Mouse (Mus musculus): ENCODE data around the gene Eif2ak3. TPM values are rescaled to one million over a fixed set of nuclear protein-coding genes. Genes with fewer than 3 reads are reported as not detected.
"Not testable (repeated sequence)": the region's sequence is repeated elsewhere in the genome, so short reads cannot be mapped to it uniquely, and the experiment has no call there.

The Eif2ak3 gene
- polyA plus RNA-seq, 1 experiment from 2014 or later, result 14.8 TPM

DNA sequence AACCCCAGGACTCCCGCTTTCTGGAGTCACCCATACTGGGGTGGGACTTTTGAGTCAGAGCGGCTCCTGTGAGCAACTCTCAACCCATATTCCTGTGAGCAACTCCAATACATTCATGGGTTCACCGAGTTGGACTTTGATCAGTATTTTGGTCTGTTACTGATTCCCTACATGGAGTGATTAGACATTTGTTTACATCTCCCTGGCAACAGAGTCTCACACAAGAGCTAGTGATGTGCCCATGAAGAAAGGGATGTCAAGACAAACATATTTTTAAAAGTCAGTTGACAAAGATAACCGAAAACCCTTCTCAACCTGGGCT, 29.7 kb upstream of the Eif2ak3 start:
- no peak overlapping the region for H3K9ac ChIP-seq

GRCm38 (mm10) chr6:70815471-70815870, 28.8 kb upstream of the Eif2ak3 start:
- H3K4me1 ChIP-seq, result no peaks in the 10 kb centered on the region
- H3K4me2 ChIP-seq, result no peak overlapping the region
- H3K27ac ChIP-seq, result no peak overlapping the region
- ATAC-seq (ENCODE audit: low FRiP score), result no peak
- H3K36me3 ChIP-seq (replicated peaks), result no peaks in the 10 kb centered on the region
- no peaks in the 10 kb centered on the region for H3K27me3 ChIP-seq
- H3K4me3 ChIP-seq (replicated peaks), result no peak overlapping the region
- no peak overlapping the region for H3K9ac ChIP-seq
- 92% methylated on average over 8 of the region's 8 CpGs for WGBS
- no peaks in the 10 kb centered on the region for H3K9me3 ChIP-seq

More for the DNA sequence above, 29.7 kb upstream of the Eif2ak3 start:
- no peaks in the 10 kb centered on the region for H3K36me3 ChIP-seq (replicated peaks)
- no peaks in the 10 kb centered on the region for H3K9me3 ChIP-seq
- 92% methylated on average over 4 of the region's 4 CpGs for WGBS
- H3K27ac ChIP-seq, result no peak overlapping the region
- no peaks in the 10 kb centered on the region for H3K27me3 ChIP-seq
- no peaks in the 10 kb centered on the region for H3K4me1 ChIP-seq
- H3K4me2 ChIP-seq, result no peak overlapping the region
- no peak overlapping the region for H3K4me3 ChIP-seq (replicated peaks)
- no peak for ATAC-seq (ENCODE audit: low FRiP score)

GRCm38 (mm10) chr6:70821566-70821965, 22.7 kb upstream of the Eif2ak3 start:
- no peak overlapping the region for H3K9ac ChIP-seq
- no peaks in the 10 kb centered on the region for H3K36me3 ChIP-seq (replicated peaks)
- ATAC-seq (ENCODE audit: low FRiP score), result no peak
- no peak overlapping the region for H3K4me2 ChIP-seq
- WGBS, result 66% methylated on average over 2 of the region's 2 CpGs
- no peaks in the 10 kb centered on the region for H3K27me3 ChIP-seq
- 0 out of 2 replicates have a peak, but pooled peaks cover 5% of the 10 kb centered on the region for H3K4me1 ChIP-seq
- H3K9me3 ChIP-seq, result no peaks in the 10 kb centered on the region
- no peak overlapping the region for H3K27ac ChIP-seq
- H3K4me3 ChIP-seq (replicated peaks), result no peak overlapping the region

DNA sequence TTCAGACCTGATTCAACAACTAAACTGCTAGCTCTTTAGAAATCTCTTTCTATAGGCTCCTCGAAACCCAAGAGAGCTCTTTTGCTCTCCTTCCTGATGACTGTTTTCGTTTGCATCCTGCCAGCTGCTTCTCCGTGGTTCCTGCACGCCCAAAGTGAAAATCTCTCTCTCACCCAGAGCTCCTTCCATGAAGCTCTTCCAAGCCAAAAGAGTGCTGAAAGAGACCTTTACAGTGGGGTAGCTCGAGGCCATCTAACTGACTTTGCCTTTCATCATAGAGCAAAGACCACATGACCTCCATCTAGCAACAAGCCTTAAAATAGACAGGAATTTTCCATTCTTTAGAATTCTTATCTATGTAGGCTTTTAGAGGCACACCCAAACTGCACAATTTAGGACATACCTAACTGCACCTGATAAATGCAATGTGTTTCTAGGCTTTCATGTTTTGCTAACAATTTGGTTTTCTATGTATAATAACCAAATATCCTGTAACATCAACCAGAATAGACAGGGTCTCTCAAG, 21.9 kb upstream of the Eif2ak3 start:
- Histone ChIP-seq H3K4me3 (replicated peaks) (no peak overlapping the region), H3K9me3 (no peaks in the 10 kb centered on the region), H3K4me1 (0 out of 2 replicates have a peak, but pooled peaks cover 5% of the 10 kb centered on the region), H3K27me3 (no peaks in the 10 kb centered on the region), H3K27ac (no peak overlapping the region), H3K36me3 (replicated peaks) (no peaks in the 10 kb centered on the region), H3K9ac (no peak overlapping the region), H3K4me2 (no peak overlapping the region)
- no peak for ATAC-seq (ENCODE audit: low FRiP score)
- 78% methylated on average over 5 of the region's 5 CpGs for WGBS

DNA sequence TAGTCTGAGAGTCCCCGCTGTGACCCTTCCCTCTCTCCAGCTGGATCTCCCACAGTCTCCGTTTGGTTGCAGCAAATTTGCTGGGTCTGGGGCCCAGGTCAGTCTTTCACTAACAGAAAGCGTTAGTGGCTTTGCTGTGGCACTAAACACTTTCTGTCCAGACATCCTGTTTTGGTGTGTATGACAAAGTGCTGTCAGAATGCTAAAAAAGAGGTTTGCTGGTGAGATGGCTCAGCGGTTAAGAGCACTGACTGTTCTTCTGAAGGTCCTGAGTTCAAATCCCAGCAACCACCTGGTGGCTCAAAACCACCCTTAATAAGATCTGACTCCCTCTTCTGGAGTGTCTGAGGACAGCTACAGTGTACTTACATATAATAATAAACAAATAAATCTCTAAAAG, 21.0 kb upstream of the Eif2ak3 start:
- H3K4me3 ChIP-seq (replicated peaks); H3K4me2 ChIP-seq; H3K4me1 ChIP-seq; H3K36me3 ChIP-seq (replicated peaks); ATAC-seq (ENCODE audit: low FRiP score); H3K9ac ChIP-seq; H3K27me3 ChIP-seq; H3K27ac ChIP-seq; H3K9me3 ChIP-seq: not testable (repeated sequence)
- WGBS, result 68% methylated on average over 4 of the region's 4 CpGs

DNA sequence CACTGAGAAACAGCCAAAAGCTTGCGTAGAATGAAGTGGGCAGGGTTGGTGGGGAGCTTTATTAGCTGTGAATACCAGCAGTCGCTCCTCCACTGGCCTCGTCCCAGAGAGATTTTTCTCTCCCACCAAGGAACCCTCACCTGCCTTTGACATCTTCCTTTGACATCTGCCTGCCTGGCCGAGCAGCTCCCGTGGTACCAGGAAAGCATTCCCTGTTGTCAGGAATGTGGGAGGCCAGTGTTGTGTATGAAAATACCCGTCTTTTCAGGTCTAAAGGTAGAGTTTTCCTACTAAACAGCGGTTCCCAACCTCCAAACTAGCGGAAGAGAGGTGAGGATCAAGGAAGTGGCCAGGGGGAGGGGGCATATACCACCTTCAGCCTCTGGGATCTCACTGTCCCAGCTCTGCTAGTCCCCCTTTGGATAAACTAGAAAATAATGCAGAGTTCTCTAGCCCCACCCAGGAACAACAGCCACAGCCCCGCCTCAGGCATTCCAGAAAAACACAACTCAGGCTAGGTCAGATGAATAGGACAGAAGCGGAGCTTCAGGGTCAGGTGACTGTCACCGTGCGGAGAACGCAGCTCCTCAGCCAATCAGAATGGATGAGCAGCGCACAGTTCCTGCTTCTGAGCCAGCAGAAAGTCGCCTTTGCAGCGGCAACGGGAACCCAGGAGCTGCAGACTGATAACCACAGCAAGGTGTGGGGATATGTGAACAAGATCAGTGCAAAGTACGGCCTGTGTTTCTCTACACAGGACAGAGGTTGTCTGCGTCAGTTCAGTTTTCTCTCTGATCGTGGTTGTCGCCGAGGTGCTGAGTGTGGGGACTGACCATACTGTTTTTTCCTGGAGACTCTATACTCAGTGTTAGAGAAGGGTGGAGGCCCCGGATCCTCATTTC, 20.0 kb upstream of the Eif2ak3 start:
- peak; percentile 96 for ATAC-seq (ENCODE audit: low FRiP score)
- WGBS, result 11% methylated on average over 23 of the region's 23 CpGs
- Histone ChIP-seq H3K36me3 (replicated peaks) (no peaks in the 10 kb centered on the region), H3K4me1 (0 out of 2 replicates have a peak, but pooled peaks cover 5% of the 10 kb centered on the region), H3K27me3 (no peaks in the 10 kb centered on the region), H3K9ac (peak overlapping the region; percentile 47), H3K4me3 (replicated peaks) (peak overlapping the region; percentile 43), H3K27ac (0 out of 2 replicates have a peak overlapping the region, but pooled peaks have one; percentile 14), H3K9me3 (no peaks in the 10 kb centered on the region), H3K4me2 (peak overlapping the region; percentile 73)

- no peak for ATAC-seq (ENCODE audit: low FRiP score)
- no peaks in the 10 kb centered on the region for H3K27me3 ChIP-seq
- no peaks in the 10 kb centered on the region for H3K36me3 ChIP-seq (replicated peaks)
- peak overlapping the region; percentile 73 for H3K4me2 ChIP-seq
- H3K9me3 ChIP-seq, result no peaks in the 10 kb centered on the region
- H3K27ac ChIP-seq, result no peak overlapping the region
- H3K4me1 ChIP-seq, result 0 out of 2 replicates have a peak, but pooled peaks cover 5% of the 10 kb centered on the region
- WGBS, result 47% methylated on average over 4 of the region's 4 CpGs
- H3K4me3 ChIP-seq (replicated peaks), result peak overlapping the region; percentile 43
- H3K9ac ChIP-seq, result 0 out of 2 replicates have a peak overlapping the region, but pooled peaks have one; percentile 47
These were observed 19.4 kb upstream of the Eif2ak3 start for GRCm38 (mm10) chr6:70824987-70825337.

DNA sequence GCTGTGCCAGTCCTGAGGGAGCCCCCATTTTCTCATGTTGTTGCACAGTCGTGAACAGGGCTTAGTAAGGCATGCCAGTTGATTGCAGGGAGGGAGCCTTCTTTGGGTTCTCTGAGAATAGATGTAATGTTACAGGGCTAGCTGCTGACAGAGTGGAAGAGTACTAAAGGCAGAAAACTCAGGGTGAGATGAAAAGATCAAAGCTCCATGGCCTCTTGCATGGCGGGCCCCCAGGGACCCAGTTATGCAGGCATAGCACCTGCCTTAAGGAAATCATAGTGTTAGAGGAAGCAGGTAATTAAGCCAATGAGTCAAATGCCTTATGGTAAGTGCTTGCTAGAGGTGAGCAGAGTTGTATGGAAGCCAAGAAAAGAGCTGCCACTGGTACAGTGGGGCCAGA, 14.9 kb upstream of the Eif2ak3 start:
- no peak for ATAC-seq (ENCODE audit: low FRiP score)
- H3K27ac ChIP-seq, result no peak overlapping the region
- no peak overlapping the region for H3K9ac ChIP-seq
- H3K4me3 ChIP-seq (replicated peaks), result no peak overlapping the region
- no peaks in the 10 kb centered on the region for H3K9me3 ChIP-seq
- H3K4me2 ChIP-seq, result no peak overlapping the region
- H3K4me1 ChIP-seq, result 0 out of 2 replicates have a peak, but pooled peaks cover 5% of the 10 kb centered on the region
- H3K36me3 ChIP-seq (replicated peaks), result no peaks in the 10 kb centered on the region
- H3K27me3 ChIP-seq, result no peaks in the 10 kb centered on the region
- 68% methylated on average over 2 of the region's 2 CpGs for WGBS

DNA sequence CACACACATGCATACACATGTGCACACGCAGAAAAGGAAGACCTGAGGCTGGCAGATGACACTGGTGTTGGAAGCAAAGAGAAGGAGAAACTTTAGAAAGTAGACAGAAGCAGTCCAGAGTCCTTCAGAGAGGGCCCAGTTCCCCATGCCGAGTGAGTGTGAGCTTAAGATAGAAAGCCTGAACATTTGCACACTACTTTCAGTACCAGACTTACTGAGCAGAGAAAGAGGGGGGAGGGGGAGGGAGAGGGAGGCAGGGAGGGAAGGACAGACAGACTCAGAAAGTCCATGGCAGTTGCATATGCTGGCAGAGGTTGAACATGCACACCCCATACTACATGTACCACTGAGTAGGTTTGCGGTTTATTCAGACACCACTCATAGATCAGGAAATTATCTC, 13.8 kb upstream of the Eif2ak3 start:
- Histone ChIP-seq H3K9me3 (no peaks in the 10 kb centered on the region), H3K4me1 (no peaks in the 10 kb centered on the region), H3K36me3 (replicated peaks) (no peaks in the 10 kb centered on the region), H3K9ac (no peak overlapping the region), H3K27ac (no peak overlapping the region), H3K4me2 (no peak overlapping the region), H3K27me3 (no peaks in the 10 kb centered on the region), H3K4me3 (replicated peaks) (no peak overlapping the region)
- WGBS, result 87% methylated on average over 3 of the region's 3 CpGs
- ATAC-seq (ENCODE audit: low FRiP score), result no peak

- ATAC-seq (ENCODE audit: low FRiP score), result no peak
- Histone ChIP-seq H3K4me1 (no peaks in the 10 kb centered on the region), H3K9me3 (no peaks in the 10 kb centered on the region), H3K36me3 (replicated peaks) (no peaks in the 10 kb centered on the region), H3K4me3 (replicated peaks) (no peak overlapping the region), H3K4me2 (no peak overlapping the region), H3K9ac (no peak overlapping the region), H3K27ac (no peak overlapping the region), H3K27me3 (no peaks in the 10 kb centered on the region)
- WGBS, result 84% methylated on average over 10 of the region's 10 CpGs
These were observed 13.0 kb upstream of the Eif2ak3 start for GRCm38 (mm10) chr6:70831179-70831839.

- no peak overlapping the region for H3K4me3 ChIP-seq (replicated peaks)
- no peaks in the 10 kb centered on the region for H3K36me3 ChIP-seq (replicated peaks)
- no peak for ATAC-seq (ENCODE audit: low FRiP score)
- H3K27me3 ChIP-seq, result no peaks in the 10 kb centered on the region
- H3K4me2 ChIP-seq, result no peak overlapping the region
- H3K9me3 ChIP-seq, result no peaks in the 10 kb centered on the region
- H3K27ac ChIP-seq, result no peak overlapping the region
- H3K9ac ChIP-seq, result no peak overlapping the region
- H3K4me1 ChIP-seq, result no peaks in the 10 kb centered on the region
- 85% methylated on average over 2 of the region's 2 CpGs for WGBS
These were observed 7.0 kb upstream of the Eif2ak3 start for GRCm38 (mm10) chr6:70837297-70837696.

DNA sequence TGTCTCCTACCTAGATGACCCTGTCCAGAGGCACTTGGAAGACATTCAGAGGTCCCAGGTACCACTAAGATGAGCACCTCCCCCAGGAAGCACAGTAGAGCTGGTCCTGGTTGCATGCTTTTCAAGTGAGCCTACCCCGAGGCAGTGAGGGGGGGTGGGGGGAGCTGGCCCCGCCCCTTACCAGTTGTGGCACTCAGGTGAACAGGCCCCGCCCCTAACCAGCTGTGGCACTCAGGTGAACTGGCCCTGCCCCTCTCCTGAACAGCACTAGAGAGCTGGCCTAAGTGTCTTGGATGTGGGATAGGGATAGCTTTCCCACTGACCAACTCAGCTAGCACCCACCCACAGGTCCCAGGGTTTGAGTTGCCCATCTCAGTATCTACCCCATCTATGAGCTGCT, 5.8 kb upstream of the Eif2ak3 start:
- WGBS, result 52% methylated on average over 3 of the region's 3 CpGs
- no peaks in the 10 kb centered on the region for H3K27me3 ChIP-seq
- H3K4me1 ChIP-seq, result peaks cover 4% of the 10 kb centered on the region; the same call in 1 of the 2 replicates
- H3K9ac ChIP-seq, result no peak overlapping the region
- ATAC-seq (ENCODE audit: low FRiP score), result no peak
- H3K4me2 ChIP-seq, result no peak overlapping the region
- no peak overlapping the region for H3K27ac ChIP-seq
- no peaks in the 10 kb centered on the region for H3K36me3 ChIP-seq (replicated peaks)
- no peaks in the 10 kb centered on the region for H3K9me3 ChIP-seq
- no peak overlapping the region for H3K4me3 ChIP-seq (replicated peaks)

Data from forebrain, embryonic 12.5 days (tissue).